Mouse (Mus musculus): ENCODE data around the gene Gapdh. TPM values are rescaled to one million over a fixed set of nuclear protein-coding genes. Genes with fewer than 3 reads are reported as not detected.

The Gapdh gene
- total and polyA plus RNA-seq, 3 experiments, result 3,109 to 30,061 (median 10,890) TPM

GRCm38 (mm10) chr6:125191332-125192015 lies 25.2 kb upstream of the Gapdh start, which contains the start of the genes Ncapd2 and Mrpl51:
TSS of gene Ncapd2 (minus strand) at chr6:125191701.
TSS of gene Mrpl51 (plus strand) at chr6:125191801.
- H3K9me3 ChIP-seq (replicated peaks), result no peaks in the 10 kb centered on the region
- peak; percentile 85 for DNase-seq (ENCODE audit: low spot score)
- peak within 1 kb of the TSS; percentile 88 for H3K4me3 ChIP-seq (ENCODE audit: low read depth, low read length)
- no peak for TF ChIP-seq TAL1 (conservative IDR thresholded peaks at IDR 0.05; ENCODE audit: low read depth, low read length)
- TF ChIP-seq CTCF (IDR thresholded peaks at IDR 0.05; ENCODE audit: low read depth, low read length), result no peak
- peaks cover 28% of the 10 kb centered on the region for H3K4me1 ChIP-seq (ENCODE audit: insufficient read depth, low read depth, low read length)
- H3K27me3 ChIP-seq (ENCODE audit: insufficient read depth, low read length), result no peaks in the 10 kb centered on the region
- H3K36me3 ChIP-seq (replicated peaks), result peaks cover 61% of the 10 kb centered on the region
- ATAC-seq (ENCODE audit: extremely low read depth, insufficient number of reproducible peaks, low FRiP score, poor library complexity, severe bottlenecking), result peak; percentile 80

GRCm38 (mm10) chr6:125190816-125191215 lies 24.5 kb upstream of the Gapdh start:
- Histone ChIP-seq H3K27me3 (ENCODE audit: insufficient read depth, low read length) (no peaks in the 10 kb centered on the region), H3K4me3 (ENCODE audit: low read depth, low read length) (peak overlapping the region; percentile 88), H3K4me1 (ENCODE audit: insufficient read depth, low read depth, low read length) (peaks cover 28% of the 10 kb centered on the region), H3K9me3 (replicated peaks) (no peaks in the 10 kb centered on the region), H3K36me3 (replicated peaks) (peaks cover 62% of the 10 kb centered on the region)
- TF ChIP-seq CTCF (IDR thresholded peaks at IDR 0.05; ENCODE audit: low read depth, low read length) (no peak), GATA1 (IDR thresholded peaks at IDR 0.05; ENCODE audit: borderline replicate concordance, low read length) (no peak), GATA2 (IDR thresholded peaks at IDR 0.05; ENCODE audit: borderline replicate concordance, low read depth, low read length) (no peak), POLR2AphosphoS5 (IDR thresholded peaks at IDR 0.05; ENCODE audit: insufficient replicate concordance, low read depth, low read length) (no peak), TAL1 (conservative IDR thresholded peaks at IDR 0.05; ENCODE audit: low read depth, low read length) (no peak)
- DNase-seq (ENCODE audit: low spot score) (no peak), ATAC-seq (ENCODE audit: extremely low read depth, insufficient number of reproducible peaks, low FRiP score, poor library complexity, severe bottlenecking) (no peak)

GRCm38 (mm10) chr6:125186203-125186602 lies 19.9 kb upstream of the Gapdh start:
- TF ChIP-seq CTCF (IDR thresholded peaks at IDR 0.05; ENCODE audit: low read depth, low read length), result no peak
- Histone ChIP-seq H3K4me1 (ENCODE audit: insufficient read depth, low read depth, low read length) (peaks cover 17% of the 10 kb centered on the region), H3K27me3 (ENCODE audit: insufficient read depth, low read length) (no peaks in the 10 kb centered on the region), H3K9me3 (replicated peaks) (no peaks in the 10 kb centered on the region), H3K36me3 (replicated peaks) (peaks cover 85% of the 10 kb centered on the region), H3K4me3 (ENCODE audit: low read depth, low read length) (no peak overlapping the region)
- DNase-seq (ENCODE audit: low spot score), result no peak
- ATAC-seq (ENCODE audit: extremely low read depth, insufficient number of reproducible peaks, low FRiP score, poor library complexity, severe bottlenecking), result no peak

GRCm38 (mm10) chr6:125182133-125182532 lies 15.9 kb upstream of the Gapdh start:
- no peak for TF ChIP-seq POLR2AphosphoS5 (IDR thresholded peaks at IDR 0.05; ENCODE audit: insufficient replicate concordance, low read depth, low read length)
- no peak for TF ChIP-seq GATA1 (IDR thresholded peaks at IDR 0.05; ENCODE audit: borderline replicate concordance, low read length)
- TF ChIP-seq GATA2 (IDR thresholded peaks at IDR 0.05; ENCODE audit: borderline replicate concordance, low read depth, low read length), result no peak
- TF ChIP-seq TAL1 (conservative IDR thresholded peaks at IDR 0.05; ENCODE audit: low read depth, low read length), result no peak
- TF ChIP-seq CTCF (IDR thresholded peaks at IDR 0.05; ENCODE audit: low read depth, low read length), result no peak
- ATAC-seq (ENCODE audit: extremely low read depth, insufficient number of reproducible peaks, low FRiP score, poor library complexity, severe bottlenecking), result no peak
- no peak for DNase-seq (ENCODE audit: low spot score)
- Histone ChIP-seq H3K9me3 (replicated peaks) (no peaks in the 10 kb centered on the region), H3K27me3 (ENCODE audit: insufficient read depth, low read length) (no peaks in the 10 kb centered on the region), H3K4me3 (ENCODE audit: low read depth, low read length) (no peak overlapping the region), H3K36me3 (replicated peaks) (peaks cover 96% of the 10 kb centered on the region), H3K4me1 (ENCODE audit: insufficient read depth, low read depth, low read length) (peaks cover 2% of the 10 kb centered on the region; the same call in 1 of the 2 replicates)

- Histone ChIP-seq H3K36me3 (replicated peaks) (peaks cover 96% of the 10 kb centered on the region), H3K4me3 (ENCODE audit: low read depth, low read length) (no peak overlapping the region), H3K9me3 (replicated peaks) (no peaks in the 10 kb centered on the region), H3K27me3 (ENCODE audit: insufficient read depth, low read length) (no peaks in the 10 kb centered on the region), H3K4me1 (ENCODE audit: insufficient read depth, low read depth, low read length) (no peaks in the 10 kb centered on the region)
- no peak for DNase-seq (ENCODE audit: low spot score)
- ATAC-seq (ENCODE audit: extremely low read depth, insufficient number of reproducible peaks, low FRiP score, poor library complexity, severe bottlenecking), result no peak
- TF ChIP-seq POLR2AphosphoS5 (IDR thresholded peaks at IDR 0.05; ENCODE audit: insufficient replicate concordance, low read depth, low read length) (no peak), GATA2 (IDR thresholded peaks at IDR 0.05; ENCODE audit: borderline replicate concordance, low read depth, low read length) (no peak), CTCF (IDR thresholded peaks at IDR 0.05; ENCODE audit: low read depth, low read length) (no peak), TAL1 (conservative IDR thresholded peaks at IDR 0.05; ENCODE audit: low read depth, low read length) (no peak), GATA1 (IDR thresholded peaks at IDR 0.05; ENCODE audit: borderline replicate concordance, low read length) (no peak)
These were observed 13.3 kb upstream of the Gapdh start for GRCm38 (mm10) chr6:125179601-125180000.

GRCm38 (mm10) chr6:125175469-125175868 lies 9.2 kb upstream of the Gapdh start:
- no peak for DNase-seq (ENCODE audit: low spot score)
- H3K9me3 ChIP-seq (replicated peaks), result no peaks in the 10 kb centered on the region
- no peaks in the 10 kb centered on the region for H3K27me3 ChIP-seq (ENCODE audit: insufficient read depth, low read length)
- H3K36me3 ChIP-seq (replicated peaks), result peaks cover 97% of the 10 kb centered on the region
- no peak for ATAC-seq (ENCODE audit: extremely low read depth, insufficient number of reproducible peaks, low FRiP score, poor library complexity, severe bottlenecking)
- H3K4me1 ChIP-seq (ENCODE audit: insufficient read depth, low read depth, low read length), result peaks cover 12% of the 10 kb centered on the region
- TF ChIP-seq TAL1 (conservative IDR thresholded peaks at IDR 0.05; ENCODE audit: low read depth, low read length) (no peak), CTCF (IDR thresholded peaks at IDR 0.05; ENCODE audit: low read depth, low read length) (no peak), POLR2AphosphoS5 (IDR thresholded peaks at IDR 0.05; ENCODE audit: insufficient replicate concordance, low read depth, low read length) (no peak), GATA2 (IDR thresholded peaks at IDR 0.05; ENCODE audit: borderline replicate concordance, low read depth, low read length) (no peak), GATA1 (IDR thresholded peaks at IDR 0.05; ENCODE audit: borderline replicate concordance, low read length) (no peak)
- no peak overlapping the region for H3K4me3 ChIP-seq (ENCODE audit: low read depth, low read length)
